Mouse (Mus musculus): Measurements from ENCODE around the gene Cd81. TPM values are rescaled to one million over a fixed set of nuclear protein-coding genes. Genes with fewer than 3 reads are reported as not detected.
A peak's percentile ranks its signal among the peaks of the same experiment; 100 is the strongest.

The Cd81 gene
- total RNA-seq, 2 experiments from 2014 or later, result 380 to 388 TPM

DNA sequence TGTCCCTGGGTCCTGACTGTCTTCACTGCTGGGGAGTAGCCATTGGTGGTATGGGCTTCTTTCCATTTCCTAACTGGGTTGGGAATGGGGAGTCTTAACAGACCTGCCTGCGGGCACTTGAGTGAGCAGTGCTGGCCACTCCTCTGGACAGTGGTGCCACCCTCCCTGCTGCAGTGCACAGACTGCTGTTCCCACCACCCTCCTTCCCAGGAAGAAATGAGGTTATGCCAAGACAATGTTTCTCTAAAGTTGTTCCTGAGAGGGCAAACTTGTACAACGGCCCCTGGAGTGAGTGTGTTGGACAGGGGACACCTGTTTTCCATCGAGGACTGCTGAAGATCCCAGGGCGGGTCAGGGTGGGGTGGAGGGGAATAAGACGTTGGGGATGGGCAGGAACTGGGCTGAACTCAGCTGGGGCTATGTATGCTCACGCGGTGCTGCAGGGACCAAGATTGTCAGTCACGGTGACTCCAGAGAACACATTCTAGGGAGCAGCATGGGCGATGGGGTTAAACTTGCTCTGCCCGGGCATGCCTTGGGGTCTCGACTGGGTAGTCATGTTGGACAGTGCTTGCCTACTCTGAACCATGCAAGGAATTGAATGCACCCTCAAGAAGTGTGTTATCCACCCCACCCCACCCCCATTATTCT lies 1.5 kb downstream of the Cd81 start:
- TF ChIP-seq CTCF (IDR thresholded peaks at IDR 0.05), result no peak
- Histone ChIP-seq H3K4me3 (peak overlapping the region; percentile 100), H3K27ac (peak overlapping the region; percentile 97)
- DNase-seq (ENCODE audit: extremely low spot score in 1 of 2, low spot score in 2 of 2), result no peak
- intact Hi-C loops (cut with DNase I), result loop anchor here (1.0 to 2.0 kb wide), 3 partner anchors 10 to 37 kb away; partner anchors contain the start of gene Tssc4

DNA sequence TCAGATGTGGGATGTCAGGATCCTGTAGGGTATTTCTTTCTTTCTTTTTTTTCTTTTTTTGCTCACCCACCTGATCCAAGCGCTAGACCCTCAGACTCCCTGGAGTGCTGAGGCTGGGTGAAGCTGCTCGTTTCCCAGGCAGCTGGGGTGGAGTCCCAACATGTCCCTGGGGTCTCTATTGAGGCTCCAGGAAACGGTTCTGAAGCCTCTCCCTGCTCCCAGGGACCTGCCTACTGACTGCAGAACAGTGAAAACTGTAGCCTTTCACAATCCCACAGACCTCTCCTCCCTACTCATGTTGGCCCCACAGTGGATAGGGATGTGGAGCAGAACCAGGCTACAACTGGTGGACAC lies 2.0 kb downstream of the Cd81 start:
- peak overlapping the region; percentile 100 for H3K4me3 ChIP-seq
- peak overlapping the region; percentile 97 for H3K27ac ChIP-seq
- TF ChIP-seq CTCF (IDR thresholded peaks at IDR 0.05), result no peak
- DNase-seq (ENCODE audit: extremely low spot score in 1 of 2, low spot score in 2 of 2), result no peak
- intact Hi-C loops (cut with DNase I), result loop anchor here (1.0 kb wide), 1 partner anchor 10 kb away; no protein-coding TSS in a partner anchor

DNA sequence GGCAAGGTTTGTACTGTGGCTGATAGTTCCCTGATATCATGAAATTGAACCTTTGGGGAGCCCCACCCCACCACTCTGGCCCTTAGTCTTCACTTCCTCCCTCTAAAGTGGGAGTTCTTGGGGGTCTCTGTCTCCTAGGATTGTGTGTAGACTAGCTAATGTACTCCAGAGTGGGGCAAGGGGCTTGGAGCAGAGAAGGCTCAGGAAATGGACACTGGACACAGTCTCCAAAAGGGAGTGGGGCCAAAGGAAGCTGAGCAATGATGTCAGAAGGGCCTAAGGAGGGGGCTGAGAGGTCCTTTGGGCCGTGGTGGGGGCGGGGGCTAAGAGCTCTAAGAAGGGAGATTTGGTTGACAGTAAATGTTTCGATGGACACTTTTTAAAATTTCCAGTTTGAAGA lies 2.5 kb downstream of the Cd81 start:
- intact Hi-C loops (cut with DNase I), result no loop called here
- H3K4me3 ChIP-seq, result peak overlapping the region; percentile 100
- no peak for DNase-seq (ENCODE audit: extremely low spot score in 1 of 2, low spot score in 2 of 2)
- H3K27ac ChIP-seq, result peak overlapping the region; percentile 97
- no peak for TF ChIP-seq CTCF (IDR thresholded peaks at IDR 0.05)

DNA sequence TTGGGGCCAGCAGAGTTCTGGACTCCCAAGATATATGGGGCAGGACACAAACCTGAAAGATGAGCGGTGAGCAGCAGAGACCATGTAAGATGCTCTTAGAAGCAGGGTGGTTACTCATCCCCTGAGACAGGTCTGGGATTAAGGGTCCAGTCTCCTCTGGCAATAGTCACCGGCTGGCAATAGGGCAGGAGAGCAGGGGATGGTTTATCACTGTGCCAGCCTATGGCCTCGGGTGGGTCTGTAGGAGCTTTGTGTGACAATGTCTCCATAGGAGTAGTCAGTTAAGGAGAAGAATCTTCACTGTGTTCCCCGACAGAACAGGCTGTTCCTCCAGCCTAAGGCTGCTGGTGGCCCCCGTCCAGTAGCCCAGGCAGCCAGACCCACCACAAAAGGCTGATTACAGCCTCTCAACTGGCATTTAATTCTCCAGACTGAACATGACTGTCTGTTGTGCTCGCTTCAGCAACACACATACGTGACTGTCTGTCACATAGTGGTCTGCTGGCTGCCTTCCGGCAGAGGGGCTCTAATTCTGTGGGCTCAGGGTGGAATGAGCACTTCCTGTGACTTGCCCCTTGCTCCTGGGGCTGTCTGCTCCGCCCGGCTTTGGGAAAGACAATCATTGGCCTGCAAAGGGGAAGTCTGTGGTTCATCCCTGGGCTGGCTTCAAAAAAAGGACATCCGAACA lies 3.1 kb downstream of the Cd81 start:
- no peak for TF ChIP-seq CTCF (IDR thresholded peaks at IDR 0.05)
- DNase-seq (ENCODE audit: extremely low spot score in 1 of 2, low spot score in 2 of 2), result no peak
- peak overlapping the region; percentile 97 for H3K27ac ChIP-seq
- H3K4me3 ChIP-seq, result peak overlapping the region; percentile 100
- intact Hi-C loops (cut with DNase I), result no loop called here

- intact Hi-C loops (cut with DNase I), result no loop called here
- no peak for TF ChIP-seq CTCF (IDR thresholded peaks at IDR 0.05)
- no peak overlapping the region for H3K4me3 ChIP-seq
- DNase-seq (ENCODE audit: extremely low spot score in 1 of 2, low spot score in 2 of 2), result no peak
- no peak overlapping the region; the same call in 1 of the 2 replicates for H3K27ac ChIP-seq
These were observed 4.5 kb downstream of the Cd81 start for GRCm38 (mm10) chr7:143057023-143057422.

- intact Hi-C loops (cut with DNase I), result no loop called here
- Histone ChIP-seq H3K4me3 (no peak overlapping the region), H3K27ac (no peak overlapping the region; the same call in 1 of the 2 replicates)
- no peak for DNase-seq (ENCODE audit: extremely low spot score in 1 of 2, low spot score in 2 of 2)
- TF ChIP-seq CTCF (IDR thresholded peaks at IDR 0.05), result no peak
These were observed 5.2 kb downstream of the Cd81 start for GRCm38 (mm10) chr7:143057667-143058220.

DNA sequence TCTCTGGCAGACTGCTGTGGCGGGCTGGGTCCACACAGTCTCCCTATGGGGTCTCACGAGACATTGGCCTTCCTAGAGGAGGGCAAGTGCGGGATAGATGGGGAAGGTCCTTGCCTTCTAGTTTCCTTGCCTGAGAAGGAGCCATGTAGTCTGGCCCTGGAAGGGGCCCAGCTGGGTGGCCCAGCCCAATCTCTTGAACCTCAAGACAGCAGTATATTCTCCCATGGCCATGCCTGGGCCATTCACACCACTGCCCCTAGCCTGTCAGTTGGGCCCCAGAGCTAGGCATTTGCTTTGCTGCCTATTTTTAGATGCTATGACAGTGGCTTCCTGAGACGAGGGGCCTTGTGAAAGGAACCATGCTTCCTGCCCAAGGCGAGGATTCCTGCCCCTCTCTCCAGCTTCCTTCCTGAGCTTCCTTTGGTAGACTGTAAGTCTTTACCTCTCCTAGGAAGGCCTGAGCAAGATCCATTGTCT lies 5.7 kb downstream of the Cd81 start:
- no peak for DNase-seq (ENCODE audit: extremely low spot score in 1 of 2, low spot score in 2 of 2)
- H3K27ac ChIP-seq, result peak overlapping the region; percentile 69
- intact Hi-C loops (cut with DNase I), result no loop called here

GRCm38 (mm10) chr7:143059202-143059870 lies 6.8 kb downstream of the Cd81 start:
- peak overlapping the region; percentile 69 for H3K27ac ChIP-seq
- intact Hi-C loops (cut with DNase I), result no loop called here
- no peak for TF ChIP-seq CTCF (IDR thresholded peaks at IDR 0.05)
- DNase-seq (ENCODE audit: extremely low spot score in 1 of 2, low spot score in 2 of 2), result no peak
- no peak overlapping the region for H3K4me3 ChIP-seq

More for the DNA sequence above, 5.7 kb downstream of the Cd81 start:
- TF ChIP-seq CTCF (IDR thresholded peaks at IDR 0.05), result no peak
- H3K4me3 ChIP-seq, result no peak overlapping the region

DNA sequence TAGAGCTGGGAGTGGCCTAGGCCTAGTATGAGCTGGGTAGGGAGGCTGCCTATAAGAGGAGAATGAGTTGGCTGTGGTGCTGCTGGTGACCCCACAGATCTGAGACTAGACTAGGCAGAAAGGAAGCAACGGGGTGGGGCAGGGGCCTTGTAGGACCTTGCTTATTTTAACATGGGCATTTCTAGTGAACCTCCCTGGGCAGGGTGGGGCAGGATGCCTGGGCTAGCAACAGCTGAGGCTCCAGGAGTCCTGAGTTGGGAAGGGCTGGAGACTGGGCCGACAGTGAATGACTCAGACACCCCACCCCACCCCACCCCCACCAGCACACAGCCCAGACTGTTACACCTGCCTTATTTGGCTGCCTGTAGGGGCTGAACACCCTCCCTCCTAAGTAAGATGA lies 10.2 kb downstream of the Cd81 start:
- no peak for DNase-seq (ENCODE audit: extremely low spot score in 1 of 2, low spot score in 2 of 2)
- no peak overlapping the region for H3K4me3 ChIP-seq
- no peak for TF ChIP-seq CTCF (IDR thresholded peaks at IDR 0.05)
- peak overlapping the region; percentile 8; the same call in 1 of the 2 replicates for H3K27ac ChIP-seq
- intact Hi-C loops (cut with DNase I), result no loop called here

DNA sequence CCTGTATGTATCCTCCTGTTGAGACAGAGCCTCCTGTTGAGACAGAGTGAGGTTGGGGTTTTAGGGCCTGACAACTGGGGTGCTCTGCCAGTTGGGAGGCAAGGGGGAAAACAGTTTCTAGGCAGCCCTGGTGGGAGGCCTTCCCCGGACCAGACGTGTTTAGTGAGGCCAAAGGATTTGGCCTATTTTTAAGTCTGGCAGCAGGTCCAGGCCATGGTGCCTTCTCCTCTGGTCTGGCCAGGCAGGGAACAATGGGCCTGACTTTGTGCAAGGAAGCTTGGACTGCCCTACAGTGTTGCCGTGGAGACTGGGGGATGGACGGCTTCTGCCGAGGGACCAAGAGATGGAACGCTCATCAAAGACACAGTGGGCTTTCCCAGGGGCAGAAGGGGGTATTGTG lies 11.7 kb downstream of the Cd81 start:
- no peak overlapping the region for H3K27ac ChIP-seq
- intact Hi-C loops (cut with DNase I), result loop anchor here (1.0 kb wide), 1 partner anchor 10 kb away; no protein-coding TSS in a partner anchor
- H3K4me3 ChIP-seq, result no peak overlapping the region
- peak in 1 of 2 experiments; percentile 56 for DNase-seq (ENCODE audit: extremely low spot score in 1 of 2, low spot score in 2 of 2)
- no peak for TF ChIP-seq CTCF (IDR thresholded peaks at IDR 0.05)

GRCm38 (mm10) chr7:143065692-143066091 lies 13.2 kb downstream of the Cd81 start:
- no peak overlapping the region for H3K4me3 ChIP-seq
- TF ChIP-seq CTCF (IDR thresholded peaks at IDR 0.05), result no peak
- intact Hi-C loops (cut with DNase I), result no loop called here
- DNase-seq (ENCODE audit: extremely low spot score in 1 of 2, low spot score in 2 of 2), result no peak
- H3K27ac ChIP-seq, result no peak overlapping the region

DNA sequence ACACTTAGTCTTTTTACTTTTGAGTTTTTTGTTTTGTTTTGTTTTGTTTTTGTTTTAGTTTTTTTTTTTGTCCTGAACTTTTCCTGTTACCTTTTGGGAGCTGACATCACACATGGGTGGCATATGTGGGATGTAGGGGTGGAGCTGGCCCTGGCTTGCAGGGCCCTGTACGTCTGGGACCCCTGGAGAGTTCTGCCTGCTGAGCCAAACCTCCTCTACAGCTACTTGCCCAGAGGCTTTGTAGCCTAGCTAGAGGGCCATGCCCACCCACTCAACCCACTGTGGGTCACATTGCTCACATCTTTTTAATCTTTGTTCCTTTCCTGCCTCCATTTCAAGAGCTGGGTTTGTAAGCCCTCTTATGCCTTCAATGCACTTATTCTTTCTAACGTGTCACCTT lies 14.9 kb downstream of the Cd81 start:
- no peak overlapping the region for H3K4me3 ChIP-seq
- intact Hi-C loops (cut with DNase I), result no loop called here
- DNase-seq (ENCODE audit: extremely low spot score in 1 of 2, low spot score in 2 of 2), result no peak
- TF ChIP-seq CTCF (IDR thresholded peaks at IDR 0.05), result no peak
- H3K27ac ChIP-seq, result no peak overlapping the region

All from left cerebral cortex, adult 2 months (tissue).